Mouse (Mus musculus) gastrocnemius, postnatal 4 days (tissue): ENCODE results near the gene Rtca. TPM values are rescaled to one million over a fixed set of nuclear protein-coding genes. Genes with fewer than 3 reads are reported as not detected.

ENCODE experiments used
- DNase-seq, 2 experiments: peaks; one replicate each; pipeline ENCODE4 v3.0.0; 2021 to 2022; ENCODE audit warnings: low spot score in 2 of 2, mixed read lengths in 2 of 2
- long read RNA-seq, 2 experiments: library from polyadenylated mRNA; stranded (forward); transcript quantifications; one replicate each; pipeline ENCODE4 v2.0.0; 2021
- total RNA-seq, 2 experiments: library from RNA; stranded (reverse); gene quantifications; 2 replicates each; pipeline ENCODE4 v1.2.3; 2021

Rtca gene
- 10 to 100 TPM; 29.8 to 30.1 TPM for total RNA-seq
- long read RNA-seq, experiment 1, transcript Rtca-201 (11 exons, 1,594 nt) = major isoform, 19 of 23 reads
- long read RNA-seq, experiment 1, partial matches to known transcripts = 1 of 23 reads
- long read RNA-seq, experiment 1, other reads (novel, unspliced or antisense) = 3 of 23 reads
- long read RNA-seq, experiment 2, transcript Rtca-201 (11 exons, 1,594 nt) = major isoform, 26 of 31 reads
- long read RNA-seq, experiment 2, partial matches to known transcripts = 1 of 31 reads
- long read RNA-seq, experiment 2, other reads (novel, unspliced or antisense) = 4 of 31 reads

DNA sequence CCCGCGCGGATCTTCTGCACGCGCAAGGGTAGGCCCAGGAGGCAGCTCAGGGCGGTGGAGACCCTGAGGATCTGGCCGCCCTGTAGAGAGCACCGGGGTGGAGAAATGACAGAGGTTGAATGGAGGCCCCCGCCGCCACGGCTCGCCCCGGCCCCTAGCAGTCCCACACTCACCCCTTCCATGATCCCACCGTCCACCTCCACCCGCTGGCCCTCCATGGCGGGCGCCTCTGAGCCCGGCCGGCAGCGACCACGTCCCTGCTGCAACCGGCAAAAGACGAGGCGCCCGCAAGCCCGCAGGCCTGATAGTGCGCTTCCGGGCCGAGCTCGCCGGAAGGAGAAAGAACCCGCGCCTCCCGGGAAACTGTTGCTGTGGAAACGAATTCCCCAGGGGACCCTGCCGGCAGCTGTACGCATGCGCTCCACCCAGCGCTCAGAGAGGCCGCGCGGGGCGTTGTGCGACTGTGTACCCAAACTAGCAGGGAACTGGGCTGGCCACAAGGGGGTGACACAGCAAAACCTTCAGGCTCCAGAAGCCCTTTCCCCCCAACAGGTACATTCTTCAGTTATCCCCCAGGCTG is at the start of gene Rtca:
Gene Rtca, minus strand, starts transcription at position 437 of the 580 bp plus-strand sequence.
- peak; percentile 99 for DNase-seq

DNA sequence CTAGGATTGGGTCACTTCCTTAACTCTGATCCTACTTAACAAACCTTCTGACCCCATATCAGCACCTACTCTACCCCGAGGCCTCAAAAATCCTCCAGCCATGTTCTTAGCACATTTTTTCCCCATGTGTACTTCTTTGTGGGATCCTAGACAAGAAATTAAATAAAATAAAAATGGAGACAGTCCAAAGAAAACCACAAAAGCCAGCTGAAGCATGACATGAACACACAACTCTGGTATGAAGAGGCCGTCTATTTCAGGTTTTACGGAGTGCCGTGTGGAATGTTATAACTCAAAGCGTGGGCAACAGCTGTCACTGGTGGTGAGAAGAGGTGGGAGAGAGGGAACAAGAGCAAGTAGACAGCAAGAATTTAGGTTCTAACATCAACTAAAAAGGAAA is 43.4 kb upstream of the Rtca start:
- no peak for DNase-seq

DNA sequence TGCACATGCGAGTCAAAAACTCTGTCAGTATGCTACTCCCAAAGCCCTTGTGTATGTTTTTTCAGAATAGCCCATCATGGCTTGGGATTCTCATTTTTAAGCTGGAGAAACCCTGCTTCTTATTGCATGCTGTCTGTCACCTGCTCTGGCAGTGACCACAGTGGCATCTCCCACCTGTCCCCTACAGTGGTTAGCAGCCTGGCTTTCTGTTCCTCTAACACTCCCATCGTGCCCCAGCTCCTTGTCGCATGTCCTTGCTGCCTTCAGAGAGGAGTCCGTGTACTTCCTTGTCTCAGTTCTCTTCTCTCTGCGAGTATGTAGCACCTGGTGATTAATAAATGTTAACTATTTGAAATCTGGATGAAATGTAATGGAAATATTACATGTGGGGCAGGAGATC is 39.4 kb upstream of the Rtca start:
- no peak for DNase-seq

DNA sequence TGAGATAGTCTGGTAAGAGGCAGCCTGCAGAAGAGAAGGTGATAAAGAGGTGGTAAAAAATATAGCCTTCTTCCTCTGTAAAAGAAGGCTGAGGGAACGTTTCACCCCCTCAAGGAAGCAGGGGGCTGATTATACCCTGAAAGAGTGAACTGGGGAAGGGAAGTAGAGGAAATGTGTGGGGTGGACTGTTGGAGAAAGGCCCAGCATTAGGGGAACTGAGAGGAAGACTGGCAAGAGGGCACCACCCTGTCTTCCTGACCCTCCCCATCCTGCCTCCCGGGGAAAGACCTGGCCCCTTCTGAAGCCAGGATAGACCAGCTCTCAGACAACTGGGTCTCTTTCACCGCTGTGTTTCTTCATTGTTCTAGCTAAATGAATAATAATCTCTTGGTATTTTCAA is 34.5 kb upstream of the Rtca start:
- DNase-seq = no peak

DNA sequence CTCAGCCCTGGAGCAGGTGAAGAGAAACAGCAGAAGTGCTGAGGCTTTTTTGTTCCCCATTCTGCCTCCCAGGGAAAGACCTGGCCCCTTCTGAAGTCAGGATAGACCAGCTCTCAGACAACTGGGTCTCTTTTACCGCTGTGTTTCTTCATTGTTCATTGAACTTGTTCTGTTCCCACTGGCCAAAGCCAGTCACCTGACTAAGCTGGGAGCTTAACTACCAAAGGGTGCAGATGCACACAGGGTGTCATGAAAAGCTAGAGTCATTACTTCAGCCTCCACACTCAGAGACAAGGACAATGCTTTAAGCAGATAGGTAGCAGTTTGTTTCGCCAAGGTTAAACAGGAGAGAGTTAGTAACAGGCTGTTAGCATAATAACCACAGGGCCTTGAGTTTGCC is 34.1 kb upstream of the Rtca start:
- DNase-seq = no peak

DNA sequence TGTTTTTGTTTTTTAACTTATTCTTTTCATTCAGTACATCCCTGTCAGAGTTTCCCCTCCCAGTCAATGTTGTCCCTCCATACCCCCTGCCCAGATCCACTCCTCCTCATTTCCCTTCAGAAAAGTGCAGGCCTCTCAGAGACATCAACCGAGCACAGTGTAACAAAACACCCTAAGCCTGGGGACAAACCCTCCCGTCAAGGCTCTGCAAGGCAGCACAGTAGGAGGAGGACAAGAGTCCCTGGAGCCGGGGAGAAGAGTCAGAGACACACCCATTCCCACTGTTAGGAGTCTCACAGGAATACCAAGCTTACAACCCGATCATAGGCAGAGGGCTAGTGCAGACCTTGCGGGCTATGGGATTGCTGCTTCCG is 29.2 kb upstream of the Rtca start:
- no peak for DNase-seq

DNA sequence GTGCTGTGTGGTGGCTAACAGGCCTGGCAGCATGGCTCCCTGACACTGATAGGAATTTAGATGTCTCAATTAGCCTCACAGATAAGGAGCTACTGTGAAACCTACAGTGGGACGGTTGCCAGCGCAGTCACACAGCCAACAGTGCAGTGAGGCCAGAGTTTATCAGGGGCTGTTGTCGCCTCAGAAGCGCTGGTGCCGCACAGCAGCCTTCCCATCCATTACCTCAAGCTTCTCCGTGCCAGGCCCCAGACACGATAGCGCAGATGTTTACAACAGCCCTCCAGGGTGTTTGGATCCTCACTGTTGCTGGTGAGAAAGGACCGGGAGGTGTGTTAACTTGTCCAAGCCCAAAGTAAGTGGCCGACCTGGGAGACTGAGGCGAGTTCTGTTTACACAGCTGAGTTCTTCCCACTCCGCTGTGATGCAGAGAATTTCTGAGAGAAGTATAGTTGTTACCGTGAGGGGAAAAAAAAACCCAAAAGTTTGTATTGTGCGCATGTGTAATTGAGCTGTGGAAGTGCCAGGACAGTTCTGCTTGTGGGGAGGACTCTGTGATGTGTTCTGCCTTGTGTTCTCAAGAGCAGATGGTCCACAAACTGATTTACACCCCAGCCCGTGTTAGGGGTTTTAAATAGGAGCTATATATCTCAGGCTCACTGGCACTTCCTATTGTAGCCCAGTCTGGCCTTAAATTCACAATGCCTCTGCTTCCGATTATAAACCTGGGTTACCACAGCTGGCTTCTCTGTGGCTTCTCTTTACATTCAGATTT is 28.6 kb upstream of the Rtca start:
- no peak for DNase-seq

DNA sequence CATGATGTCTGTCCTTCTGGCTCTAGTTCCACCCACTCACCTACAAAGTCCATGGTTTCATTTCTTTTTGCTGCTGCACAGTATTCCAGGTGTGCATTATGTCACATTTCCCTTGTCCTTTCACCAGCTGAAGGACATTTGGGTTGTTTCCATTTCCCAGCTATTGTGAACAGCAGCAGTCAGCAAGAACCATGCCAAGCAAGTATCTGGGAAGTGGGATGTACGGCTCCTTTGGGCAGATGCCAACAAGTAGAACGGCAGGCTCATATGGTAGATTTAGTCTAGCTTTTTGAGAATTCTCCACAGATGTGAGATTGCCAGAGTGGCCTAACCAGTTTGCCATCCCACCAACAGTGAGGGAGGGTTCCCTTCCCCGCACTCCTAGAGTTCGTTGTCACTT is 22.8 kb upstream of the Rtca start:
- DNase-seq = no peak

DNA sequence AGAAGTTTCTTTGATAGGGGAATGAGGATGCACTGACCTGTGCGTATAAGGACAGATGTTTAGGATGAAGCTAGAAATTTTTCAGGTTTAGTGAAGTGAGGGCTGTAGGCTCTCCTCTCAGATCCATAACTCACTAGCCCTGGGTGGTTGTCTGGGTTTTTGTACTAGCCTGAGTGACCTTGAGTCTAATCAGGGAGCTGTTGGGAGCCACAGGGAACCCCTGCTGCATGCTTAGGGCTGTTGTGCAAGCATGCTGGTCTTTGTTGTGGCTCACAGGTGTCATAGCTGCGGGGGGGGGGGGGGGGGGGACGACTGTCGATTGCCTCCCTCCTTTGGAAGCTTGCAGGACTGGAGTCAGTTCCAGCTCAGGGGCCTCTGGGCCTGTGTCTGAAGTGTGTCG is 21.7 kb upstream of the Rtca start:
- no peak for DNase-seq

DNA sequence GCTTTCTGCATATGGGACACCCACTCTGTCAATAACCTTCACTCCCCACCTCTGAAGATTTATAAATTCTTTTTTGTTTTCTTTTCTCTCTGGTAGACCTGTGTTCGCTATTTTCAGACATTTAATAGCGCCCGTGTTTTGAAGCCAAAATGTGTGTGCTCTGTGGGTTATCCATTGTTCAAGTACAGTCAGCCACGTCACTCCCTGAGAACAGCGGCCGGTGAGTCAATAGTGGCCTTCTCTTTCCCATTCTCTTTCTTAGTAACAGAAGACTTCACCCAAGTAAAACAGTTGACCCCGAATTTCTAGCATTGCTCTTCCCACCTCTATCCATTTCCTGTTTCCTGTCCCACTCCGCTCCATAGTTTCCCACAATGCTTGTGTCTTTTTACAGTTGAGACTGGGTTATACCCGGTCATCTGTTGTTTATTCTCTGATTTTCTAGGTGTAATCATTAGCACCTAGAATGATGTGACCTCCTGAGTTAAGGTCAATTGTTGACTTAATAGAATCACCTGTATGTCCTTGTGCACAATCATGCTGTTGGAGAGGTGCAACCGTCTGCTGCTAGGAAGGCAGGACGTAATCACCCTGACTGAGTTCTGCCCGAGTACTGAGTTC is 12.2 kb upstream of the Rtca start:
- no peak for DNase-seq

DNA sequence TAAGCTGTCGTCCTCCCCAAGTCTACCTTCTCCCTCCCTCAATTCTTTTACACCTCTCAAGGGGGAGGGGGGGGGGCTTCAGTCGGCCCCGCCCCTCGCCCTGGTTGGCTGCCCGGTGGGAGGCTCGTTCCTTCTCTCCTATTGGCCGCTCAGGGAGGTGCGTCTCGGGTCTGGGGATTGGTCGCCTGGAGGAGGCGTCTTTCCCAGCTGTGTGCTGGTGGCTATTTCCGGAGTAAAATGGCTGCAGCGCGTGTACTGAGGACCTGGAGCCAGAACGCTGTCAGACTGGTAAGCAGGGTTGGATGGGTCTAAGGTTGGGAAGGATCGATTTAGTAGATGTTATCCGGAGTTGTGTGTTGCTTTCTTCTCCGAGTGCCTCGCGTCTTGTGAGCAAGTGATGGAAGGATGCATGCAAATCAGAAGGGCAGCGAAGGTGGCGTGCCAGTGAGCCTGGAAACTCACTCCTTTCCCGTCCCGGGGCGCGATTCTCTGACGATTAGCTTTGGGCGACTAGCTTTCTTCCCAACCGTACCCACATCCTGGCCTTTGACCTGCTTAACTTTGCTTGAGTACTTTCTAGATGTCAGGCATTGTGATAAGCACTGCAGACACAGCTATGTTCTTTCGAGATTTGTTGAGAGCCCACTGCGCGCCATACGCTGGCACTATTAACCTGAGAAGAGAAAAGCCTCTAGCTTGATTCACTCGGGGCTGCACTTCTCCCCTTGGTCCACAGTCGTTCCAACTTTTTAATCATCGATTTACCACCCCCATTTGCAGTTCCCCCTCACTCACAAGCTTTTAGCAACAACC is 5.1 kb upstream of the Rtca start, which contains the start of gene Dbt:
Gene Dbt, plus strand, starts transcription at position 167 of the 813 bp plus-strand sequence.
- peak; percentile 69 to 81 for DNase-seq

DNA sequence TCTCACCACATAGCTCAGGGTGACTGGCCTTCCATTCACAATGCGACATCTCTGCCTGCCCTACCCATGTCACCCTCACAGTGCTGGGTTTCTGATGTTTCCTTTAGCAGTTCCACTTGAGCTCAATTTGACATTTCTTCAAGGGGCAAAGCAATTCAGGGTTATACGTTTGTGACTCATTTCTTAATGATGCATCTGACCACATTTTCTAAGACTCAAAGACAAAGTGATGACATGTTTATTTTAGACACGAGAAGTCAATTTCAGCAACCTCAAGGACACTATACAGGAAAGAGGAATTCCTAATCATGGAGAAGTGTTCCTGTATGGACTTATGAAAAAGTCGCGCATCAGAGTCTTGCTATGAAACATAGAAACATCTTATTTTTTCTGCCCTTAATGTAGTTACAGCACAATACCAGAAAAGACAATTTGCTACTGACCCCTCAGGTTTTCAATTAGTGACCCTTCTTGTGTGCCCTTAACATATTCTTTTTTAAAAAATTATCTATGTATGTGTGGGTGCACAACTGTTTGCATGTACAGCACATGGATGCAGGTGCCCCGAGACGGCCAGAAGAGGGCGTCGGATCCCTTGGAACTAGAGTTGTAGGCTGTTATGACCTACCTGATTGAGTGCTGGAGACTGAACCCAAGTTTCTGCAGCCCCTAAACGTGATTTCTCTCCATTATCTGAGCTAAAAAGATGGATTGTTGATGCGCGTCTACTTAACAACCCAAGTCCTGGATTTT is 4.3 kb upstream of the Rtca start:
- no peak for DNase-seq

DNA sequence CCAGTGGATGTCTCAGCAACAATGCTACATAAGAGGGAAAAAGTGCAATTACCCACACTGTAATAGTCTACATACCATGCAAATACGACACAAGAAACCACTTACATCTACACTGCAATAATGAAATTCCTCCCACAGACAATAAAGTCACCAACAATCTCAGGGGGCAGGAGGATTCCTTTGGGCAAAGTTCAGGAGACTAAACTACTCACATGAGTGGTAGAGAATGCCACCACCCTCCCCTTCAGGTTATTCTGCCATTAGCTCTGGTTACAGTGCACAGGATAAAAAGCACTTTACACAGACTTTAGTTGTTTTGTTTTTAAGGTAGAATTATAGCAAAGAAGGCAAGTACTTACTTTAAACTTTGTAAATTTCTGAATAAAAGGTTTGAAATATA is 12.3 kb downstream of the Rtca start:
- DNase-seq = no peak

DNA sequence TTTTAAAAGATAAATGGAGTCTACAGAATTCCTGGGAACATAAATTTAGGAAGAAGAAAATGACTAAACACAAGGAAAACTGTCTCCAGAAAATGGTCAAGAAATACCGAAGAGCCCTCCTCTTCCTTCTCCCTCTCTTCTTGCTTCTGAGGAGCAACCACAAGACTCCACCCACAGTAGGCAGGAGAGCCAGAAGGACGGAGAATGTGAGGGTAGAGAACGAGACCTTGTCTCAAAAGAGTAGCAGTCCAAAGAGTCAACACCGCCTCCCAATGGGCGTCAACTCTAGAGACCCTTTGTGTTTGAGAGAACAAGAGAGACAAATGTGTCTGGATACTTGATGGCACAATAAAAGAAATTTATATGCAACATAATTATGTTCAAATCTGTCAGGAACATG is 14.3 kb downstream of the Rtca start:
- no peak for DNase-seq

DNA sequence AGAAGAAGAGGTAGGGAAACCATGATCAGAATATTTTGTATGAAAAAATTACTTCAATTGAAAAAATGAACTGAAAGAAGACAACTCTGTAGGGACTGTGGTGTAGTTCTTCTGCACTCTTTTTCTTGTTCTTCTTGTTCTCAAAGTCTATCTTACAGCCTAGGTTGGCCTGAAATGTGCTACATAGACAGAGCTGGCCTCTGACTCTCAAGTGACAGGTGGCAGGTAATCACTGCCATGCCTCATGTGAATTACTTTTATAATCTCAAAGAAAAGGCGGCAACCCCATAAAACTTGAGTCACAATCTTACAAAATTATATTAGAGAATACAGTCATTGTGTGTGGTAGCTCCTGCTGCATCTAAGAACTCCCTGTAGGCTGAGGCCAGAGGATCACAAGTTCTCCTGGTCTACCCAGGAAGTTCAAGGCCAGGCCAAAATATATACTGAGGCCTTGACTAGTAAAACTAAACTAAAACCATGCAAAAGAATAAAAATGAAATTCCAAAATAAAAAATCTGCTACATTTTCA is 16.0 kb downstream of the Rtca start:
- DNase-seq = no peak

DNA sequence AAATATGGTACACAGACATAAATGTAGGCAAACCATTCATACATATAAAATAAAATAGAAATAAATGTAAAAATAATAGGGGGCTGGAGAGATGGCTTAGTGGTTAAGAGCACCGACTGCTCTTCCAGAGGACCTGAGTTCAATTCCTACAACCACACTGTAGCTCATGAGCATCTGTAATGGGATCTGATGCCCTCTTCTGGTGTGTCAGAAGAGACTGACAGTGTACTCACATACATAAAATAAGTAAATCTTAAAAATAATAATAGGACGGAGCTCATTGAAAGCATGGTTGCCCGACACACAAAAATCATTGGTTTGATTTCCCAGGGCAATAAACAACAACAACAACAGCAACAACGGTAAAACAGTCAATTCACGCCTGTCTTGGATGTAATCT is 17.1 kb downstream of the Rtca start:
- no peak for DNase-seq

DNA sequence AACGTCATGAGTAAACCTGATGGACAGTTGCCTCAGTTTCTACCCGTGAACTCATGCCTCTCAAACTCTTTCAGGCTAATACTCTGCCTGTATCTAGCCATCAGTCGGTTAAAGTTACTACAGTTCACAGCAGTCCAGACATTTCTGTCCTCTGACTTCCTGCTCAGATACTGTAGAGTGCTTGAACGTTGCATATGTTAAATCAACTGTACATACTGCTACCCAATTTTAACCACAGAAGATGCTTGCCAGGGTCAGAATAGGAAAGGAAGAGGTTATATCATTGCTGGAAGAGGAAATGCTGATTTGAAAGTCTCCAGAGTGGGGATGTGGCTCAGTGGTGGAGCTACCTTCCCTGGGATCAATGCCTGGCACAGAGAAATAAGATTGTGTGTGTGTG is 24.7 kb downstream of the Rtca start:
- DNase-seq = no peak

DNA sequence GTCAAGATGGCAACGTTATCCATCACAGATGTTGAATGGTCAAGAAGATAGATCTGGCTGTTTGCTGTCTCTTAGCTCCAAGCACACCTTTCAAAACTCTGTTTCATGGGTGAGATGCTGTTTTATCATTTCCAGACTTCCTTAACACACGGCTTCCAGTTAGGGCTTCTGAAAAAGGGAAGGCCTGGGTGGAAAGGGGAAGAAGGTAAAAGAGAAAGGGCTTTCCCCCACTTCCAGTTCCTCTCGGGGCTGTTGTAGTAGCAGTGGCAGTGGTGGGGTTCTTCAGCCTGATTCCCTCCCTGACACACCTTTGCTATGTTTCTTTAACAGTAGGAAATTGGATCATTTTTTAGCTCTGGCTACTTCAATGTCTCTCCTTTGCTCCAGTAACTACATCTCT is 25.3 kb downstream of the Rtca start:
- no peak for DNase-seq

DNA sequence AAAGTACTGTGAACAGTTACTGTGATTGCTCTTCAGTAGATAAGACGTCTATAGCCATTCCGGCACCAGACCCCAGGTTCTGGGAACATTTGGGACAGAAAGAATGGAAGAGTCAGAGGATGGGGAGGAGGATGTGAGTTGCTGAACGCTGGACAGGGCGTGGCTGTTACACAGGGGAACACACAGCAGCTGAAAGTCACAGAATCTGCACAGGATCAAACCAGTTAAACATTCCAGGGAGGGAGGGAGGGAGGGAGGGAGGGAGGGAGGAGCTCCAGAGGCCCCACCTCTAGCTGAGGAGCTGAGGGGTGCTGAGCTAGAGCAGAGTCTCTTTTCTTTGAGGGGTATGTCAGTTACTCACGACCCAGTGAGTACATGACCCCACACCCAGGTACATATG is 27.1 kb downstream of the Rtca start:
- DNase-seq = no peak

DNA sequence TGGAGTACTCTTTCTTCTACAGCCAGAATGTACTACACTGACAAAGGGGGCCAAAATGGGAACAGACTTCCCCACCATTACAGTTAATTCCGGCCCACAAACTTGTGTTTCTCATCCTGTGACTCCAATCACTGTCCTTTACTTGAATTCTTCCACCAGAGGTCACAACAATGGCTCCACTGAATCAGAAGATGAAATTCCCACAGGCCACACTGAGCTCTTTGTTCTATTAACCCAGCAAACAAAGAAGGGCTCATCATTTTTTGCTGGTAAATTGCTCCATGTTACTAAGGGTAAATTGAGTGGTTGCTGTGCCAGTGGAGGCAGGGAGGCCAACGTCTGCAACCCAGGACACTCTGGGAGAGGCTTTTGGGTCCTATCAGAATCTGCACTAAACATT is 27.9 kb downstream of the Rtca start:
- DNase-seq = no peak
